Mouse (Mus musculus): Measurements from ENCODE around the gene Chchd10.

GRCm38 (mm10) chr10:75945896-75946295, 13.0 kb downstream of the Chchd10 start:
- TF ChIP-seq CTCF (conservative IDR thresholded peaks at IDR 0.05; ENCODE audit: insufficient read depth, insufficient read length, low read depth, low read length) (no peak), POLR2A (IDR thresholded peaks at IDR 0.05; ENCODE audit: low read depth, low read length) (no peak)
